Mouse (Mus musculus) frontal cortex, postnatal 14 days (tissue): Measurements from ENCODE around the gene Ppm1h.

ENCODE experiments used
- DNase-seq, 2 experiments: peaks; one replicate each; pipeline ENCODE4 v3.0.0; 2022; ENCODE audit warnings: low spot score in 2 of 2

Gene Ppm1h

GRCm38 (mm10) chr10:122678541-122679436 is at the start of gene Ppm1h:
Ppm1h (plus strand) TSS chr10:122678762.
- DNase-seq = peak; percentile 34 to 64

GRCm38 (mm10) chr10:122629003-122629402 is 49.6 kb upstream of the Ppm1h start:
- no peak for DNase-seq

GRCm38 (mm10) chr10:122639879-122640278 is 38.7 kb upstream of the Ppm1h start:
- no peak for DNase-seq

- no peak for DNase-seq
Measured at GRCm38 (mm10) chr10:122641263-122641795, 37.2 kb upstream of the Ppm1h start.

GRCm38 (mm10) chr10:122642125-122642524 is 36.4 kb upstream of the Ppm1h start:
- DNase-seq = no peak

GRCm38 (mm10) chr10:122651932-122652331 is 26.6 kb upstream of the Ppm1h start:
- no peak for DNase-seq

GRCm38 (mm10) chr10:122652578-122652977 is 26.0 kb upstream of the Ppm1h start:
- no peak for DNase-seq

- DNase-seq = no peak
Measured at GRCm38 (mm10) chr10:122665652-122666051, 12.9 kb upstream of the Ppm1h start.

GRCm38 (mm10) chr10:122671253-122671652 is 7.3 kb upstream of the Ppm1h start:
- DNase-seq = no peak

- DNase-seq = no peak
Measured at GRCm38 (mm10) chr10:122672044-122672443, 6.5 kb upstream of the Ppm1h start.

GRCm38 (mm10) chr10:122679437-122680045 is 979 bp downstream of the Ppm1h start:
- peak; percentile 28 to 31 for DNase-seq

GRCm38 (mm10) chr10:122680387-122681084 is 2.0 kb downstream of the Ppm1h start:
- DNase-seq = peak; percentile 58 to 60

GRCm38 (mm10) chr10:122681085-122681408 is 2.5 kb downstream of the Ppm1h start:
- DNase-seq = no peak

- no peak for DNase-seq
Measured at GRCm38 (mm10) chr10:122683819-122684330, 5.3 kb downstream of the Ppm1h start.

GRCm38 (mm10) chr10:122685297-122685696 is 6.7 kb downstream of the Ppm1h start:
- DNase-seq = no peak

GRCm38 (mm10) chr10:122685836-122686531 is 7.4 kb downstream of the Ppm1h start:
- no peak for DNase-seq

- DNase-seq = no peak
Measured at GRCm38 (mm10) chr10:122690698-122691097, 12.1 kb downstream of the Ppm1h start.

GRCm38 (mm10) chr10:122693158-122693777 is 14.7 kb downstream of the Ppm1h start:
- DNase-seq = no peak

- DNase-seq = no peak
Measured at GRCm38 (mm10) chr10:122693911-122694618, 15.5 kb downstream of the Ppm1h start.

- DNase-seq = no peak
Measured at GRCm38 (mm10) chr10:122696335-122696734, 17.8 kb downstream of the Ppm1h start.
